Mouse (Mus musculus): ENCODE results near the gene Mbnl3. TPM values are rescaled to one million over a fixed set of nuclear protein-coding genes. Genes with fewer than 3 reads are reported as not detected.

The Mbnl3 gene
- polyA plus RNA-seq, 1 experiment from 2014 or later = 9.1 TPM

Small RNA genes lying within 50 kb of the gene (microRNA-seq; reads per million reads assigned to microRNA genes)
- not detected for gene Gm23417

Other genes starting within 250 kb of the Mbnl3 start
- 15.5 and 17.3 TPM in 2 replicates for gene Rap2c, start 188.5 kb downstream of the Mbnl3 start, polyA plus RNA-seq (2015; fragmentation: Nextera tagmentation; extraction: Ambion mirVana)

Data from intestine, embryonic 16.5 days (tissue).